Mouse (Mus musculus) 3134 (cell line): Measurements from ENCODE around the gene Npm1.

Source experiments
- DNase-seq: peaks from one replicate; pipeline ENCODE4 v3.0.0-alpha.2; 2011; ENCODE audit warnings: low spot score; ENCODE audit not compliant: insufficient read length; ENCODE audit errors: extremely low read depth

Gene Npm1

GRCm38 (mm10) chr11:33103291-33103943 is 59.6 kb downstream of the Npm1 start:
- DNase-seq: no peak
